Mouse (Mus musculus): ENCODE data around the gene Dgka. TPM values are rescaled to one million over a fixed set of nuclear protein-coding genes. Genes with fewer than 3 reads are reported as not detected.

The Dgka gene
- polyA plus RNA-seq (2015; fragmentation: Nextera tagmentation; extraction: Ambion mirVana) = 7.1 and 8.2 TPM in 2 replicates

GRCm38 (mm10) chr10:128744680-128745601, at the start of gene Dgka:
Dgka (minus strand) TSS chr10:128744855.
- peak within 1 kb of the TSS; percentile 86 for H3K27ac ChIP-seq (ENCODE audit: low read depth, low read length)
- peak within 1 kb of the TSS; percentile 93 for H3K4me2 ChIP-seq (replicated peaks; ENCODE audit: low read depth)
- H3K9me3 ChIP-seq (ENCODE audit: control insufficient read depth) = no peaks in the 10 kb centered on the region
- no peaks in the 10 kb centered on the region for H3K36me3 ChIP-seq (ENCODE audit: control insufficient read depth, insufficient read depth)
- peak within 1 kb of the TSS; percentile 64 for H3K9ac ChIP-seq (ENCODE audit: low read depth, low read length)
- 26% methylated on average over 18 of the region's 18 CpGs for WGBS
- ATAC-seq = 0 out of 2 replicates have a peak, but pooled peaks have one; percentile 8
- no peaks in the 10 kb centered on the region for H3K27me3 ChIP-seq (replicated peaks; ENCODE audit: control insufficient read depth, insufficient read depth, low read length)
- H3K4me1 ChIP-seq (replicated peaks; ENCODE audit: control insufficient read depth, insufficient read depth, low read length) = peaks cover 9% of the 10 kb centered on the region; the same call in 1 of the 2 replicates
- TF ChIP-seq CTCF (IDR thresholded peaks at IDR 0.05; ENCODE audit: low read depth) = peak; percentile 49
- H3K4me3 ChIP-seq (ENCODE audit: low read depth, low read length) = peak within 1 kb of the TSS; percentile 64

GRCm38 (mm10) chr10:128794391-128794790, 49.7 kb upstream of the Dgka start:
- Histone ChIP-seq H3K4me3 (ENCODE audit: low read depth, low read length) (no peak overlapping the region), H3K9me3 (ENCODE audit: control insufficient read depth) (no peaks in the 10 kb centered on the region), H3K36me3 (ENCODE audit: control insufficient read depth, insufficient read depth) (no peaks in the 10 kb centered on the region; the same call in 1 of the 2 replicates), H3K4me2 (replicated peaks; ENCODE audit: low read depth) (no peak overlapping the region), H3K27ac (ENCODE audit: low read depth, low read length) (no peak overlapping the region), H3K4me1 (replicated peaks; ENCODE audit: control insufficient read depth, insufficient read depth, low read length) (no peaks in the 10 kb centered on the region), H3K27me3 (replicated peaks; ENCODE audit: control insufficient read depth, insufficient read depth, low read length) (no peaks in the 10 kb centered on the region), H3K9ac (ENCODE audit: low read depth, low read length) (no peak overlapping the region)
- TF ChIP-seq CTCF (IDR thresholded peaks at IDR 0.05; ENCODE audit: low read depth) = no peak
- WGBS = 87% methylated on average over 5 of the region's 5 CpGs
- no peak for ATAC-seq

DNA sequence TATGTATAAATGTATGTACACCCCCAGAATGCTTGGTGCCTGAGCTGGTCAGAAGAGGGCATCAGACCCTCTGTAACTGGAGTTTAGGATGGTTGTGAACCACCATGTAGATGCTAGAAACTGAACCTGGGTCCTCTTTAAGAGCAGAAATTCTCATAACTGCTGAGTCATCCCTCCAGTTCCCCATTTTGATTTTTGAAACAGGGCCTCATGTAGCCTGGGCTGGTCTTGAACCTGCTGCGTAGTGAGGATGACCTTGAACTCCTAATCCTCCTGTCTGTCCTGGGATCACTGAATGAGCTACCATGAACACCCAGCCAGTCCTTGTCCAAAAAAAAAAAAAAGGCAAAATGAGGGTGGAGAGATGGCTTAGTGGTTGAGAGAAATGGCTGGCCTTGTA, 48.6 kb upstream of the Dgka start:
- no peaks in the 10 kb centered on the region for H3K9me3 ChIP-seq (ENCODE audit: control insufficient read depth)
- H3K4me1 ChIP-seq (replicated peaks; ENCODE audit: control insufficient read depth, insufficient read depth, low read length) = no peaks in the 10 kb centered on the region
- no peak overlapping the region for H3K9ac ChIP-seq (ENCODE audit: low read depth, low read length)
- no peaks in the 10 kb centered on the region for H3K36me3 ChIP-seq (ENCODE audit: control insufficient read depth, insufficient read depth)
- no peak overlapping the region for H3K4me2 ChIP-seq (replicated peaks; ENCODE audit: low read depth)
- no peak overlapping the region for H3K4me3 ChIP-seq (ENCODE audit: low read depth, low read length)
- TF ChIP-seq CTCF (IDR thresholded peaks at IDR 0.05; ENCODE audit: low read depth) = no peak
- WGBS = 100% methylated on average over 1 of the region's 1 CpGs
- ATAC-seq = no peak
- H3K27ac ChIP-seq (ENCODE audit: low read depth, low read length) = no peak overlapping the region
- H3K27me3 ChIP-seq (replicated peaks; ENCODE audit: control insufficient read depth, insufficient read depth, low read length) = no peaks in the 10 kb centered on the region

DNA sequence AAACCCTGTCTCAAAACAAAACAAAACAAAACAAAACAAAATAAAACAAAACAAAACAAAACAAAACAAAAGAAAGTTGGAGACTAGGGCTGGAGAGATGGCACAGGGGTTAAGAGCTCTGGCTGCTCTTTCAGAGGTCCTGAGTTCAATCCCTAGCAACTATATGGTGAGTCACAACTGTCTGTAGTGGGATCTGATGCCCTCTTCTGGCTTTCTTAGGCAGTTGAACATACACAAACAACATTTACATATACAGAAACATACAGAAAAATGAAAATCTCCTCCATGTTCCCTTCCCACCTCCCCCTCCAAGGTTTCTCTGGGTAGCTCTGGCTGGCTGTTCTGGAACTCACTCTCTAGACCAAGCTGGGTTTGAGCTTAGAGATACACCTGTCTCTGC, 47.4 kb upstream of the Dgka start:
- H3K4me3 ChIP-seq (ENCODE audit: low read depth, low read length) = no peak overlapping the region
- no peaks in the 10 kb centered on the region for H3K4me1 ChIP-seq (replicated peaks; ENCODE audit: control insufficient read depth, insufficient read depth, low read length)
- no peak overlapping the region for H3K27ac ChIP-seq (ENCODE audit: low read depth, low read length)
- no peak for ATAC-seq
- TF ChIP-seq CTCF (IDR thresholded peaks at IDR 0.05; ENCODE audit: low read depth) = 0 out of 2 replicates have a peak, but pooled peaks have one; percentile 20
- H3K4me2 ChIP-seq (replicated peaks; ENCODE audit: low read depth) = no peak overlapping the region
- H3K27me3 ChIP-seq (replicated peaks; ENCODE audit: control insufficient read depth, insufficient read depth, low read length) = no peaks in the 10 kb centered on the region
- no peak overlapping the region for H3K9ac ChIP-seq (ENCODE audit: low read depth, low read length)
- H3K36me3 ChIP-seq (ENCODE audit: control insufficient read depth, insufficient read depth) = no peaks in the 10 kb centered on the region
- H3K9me3 ChIP-seq (ENCODE audit: control insufficient read depth) = no peaks in the 10 kb centered on the region

DNA sequence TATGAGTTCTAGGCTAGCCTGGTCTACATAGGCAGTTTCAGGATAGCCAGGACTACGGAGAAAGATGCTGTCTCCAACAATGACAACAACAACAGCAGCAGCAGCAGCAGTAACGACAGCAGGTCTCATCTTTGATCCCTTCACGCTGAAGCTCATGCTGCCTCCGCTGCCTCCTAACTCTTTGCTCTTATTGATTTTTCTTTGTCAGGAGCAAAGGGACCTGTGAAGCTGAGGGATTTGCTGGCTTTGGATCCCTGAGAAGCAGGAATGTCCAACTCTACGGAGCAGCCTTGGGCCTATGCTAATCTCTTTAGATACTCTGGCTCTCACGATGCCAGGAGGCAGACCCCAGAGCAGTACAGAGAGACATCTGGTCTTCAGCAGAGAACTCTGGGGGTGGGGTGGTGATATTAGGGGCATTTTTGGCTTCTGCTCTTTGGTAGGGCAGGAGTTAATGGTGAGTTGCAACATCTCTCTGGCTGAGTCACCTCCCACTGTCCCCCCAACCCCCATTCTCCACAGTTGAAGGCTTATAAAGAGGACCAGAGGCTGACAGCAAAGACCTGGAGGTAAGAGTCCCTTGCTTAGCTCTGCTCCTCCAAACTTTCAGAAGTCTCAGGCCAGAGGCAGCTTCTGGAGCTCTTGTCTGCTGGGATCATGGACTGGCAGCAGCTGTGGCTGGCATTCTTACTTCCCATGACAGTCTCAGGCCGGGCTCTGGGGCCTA, 45.9 kb upstream of the Dgka start, which contains the start of gene Mmp19:
Gene Mmp19 (plus strand): TSS at position 513 of the 727 bp plus-strand sequence.
- WGBS = 54% methylated on average over 7 of the region's 7 CpGs
- Histone ChIP-seq H3K4me1 (replicated peaks; ENCODE audit: control insufficient read depth, insufficient read depth, low read length) (no peaks in the 10 kb centered on the region), H3K9ac (ENCODE audit: low read depth, low read length) (0 out of 2 replicates have a peak within 1 kb of the TSS, but pooled peaks have one; percentile 3), H3K4me2 (replicated peaks; ENCODE audit: low read depth) (no peak within 1 kb of the TSS), H3K9me3 (ENCODE audit: control insufficient read depth) (no peaks in the 10 kb centered on the region), H3K27me3 (replicated peaks; ENCODE audit: control insufficient read depth, insufficient read depth, low read length) (no peaks in the 10 kb centered on the region), H3K4me3 (ENCODE audit: low read depth, low read length) (no peak within 1 kb of the TSS), H3K36me3 (ENCODE audit: control insufficient read depth, insufficient read depth) (no peaks in the 10 kb centered on the region), H3K27ac (ENCODE audit: low read depth, low read length) (no peak within 1 kb of the TSS)
- no peak for ATAC-seq
- TF ChIP-seq CTCF (IDR thresholded peaks at IDR 0.05; ENCODE audit: low read depth) = no peak

DNA sequence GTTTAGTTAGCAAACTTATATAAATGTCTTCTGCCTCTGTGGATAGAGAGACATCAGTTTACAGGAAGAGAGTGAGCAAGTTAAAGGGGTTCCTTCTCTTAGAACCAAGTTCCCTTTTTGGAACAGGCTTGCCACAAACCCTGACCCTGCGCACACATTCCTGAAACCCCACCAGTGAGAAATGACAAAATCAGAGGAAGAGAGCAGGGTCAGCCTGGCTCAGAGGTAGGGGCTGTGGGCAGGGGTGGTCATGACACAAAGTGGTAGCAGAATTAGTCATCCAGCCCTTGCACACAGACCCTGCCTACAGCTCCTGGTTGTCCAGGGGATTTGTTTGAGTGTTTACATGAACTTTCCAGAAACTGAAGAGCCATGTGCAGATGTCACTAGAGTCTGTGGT, 35.5 kb upstream of the Dgka start:
- no peak for ATAC-seq
- TF ChIP-seq CTCF (IDR thresholded peaks at IDR 0.05; ENCODE audit: low read depth) = no peak
- H3K36me3 ChIP-seq (ENCODE audit: control insufficient read depth, insufficient read depth) = no peaks in the 10 kb centered on the region
- no peak overlapping the region for H3K9ac ChIP-seq (ENCODE audit: low read depth, low read length)
- no peaks in the 10 kb centered on the region for H3K4me1 ChIP-seq (replicated peaks; ENCODE audit: control insufficient read depth, insufficient read depth, low read length)
- no peaks in the 10 kb centered on the region for H3K27me3 ChIP-seq (replicated peaks; ENCODE audit: control insufficient read depth, insufficient read depth, low read length)
- WGBS = 92% methylated on average over 1 of the region's 1 CpGs
- H3K4me3 ChIP-seq (ENCODE audit: low read depth, low read length) = no peak overlapping the region
- no peaks in the 10 kb centered on the region for H3K9me3 ChIP-seq (ENCODE audit: control insufficient read depth)
- H3K4me2 ChIP-seq (replicated peaks; ENCODE audit: low read depth) = no peak overlapping the region
- H3K27ac ChIP-seq (ENCODE audit: low read depth, low read length) = no peak overlapping the region

Data from intestine, postnatal 0 days (tissue).